Mouse (Mus musculus): ENCODE results near the gene Psmc3ip. TPM values are rescaled to one million over a fixed set of nuclear protein-coding genes. Genes with fewer than 3 reads are reported as not detected.

Psmc3ip gene
- polyA plus RNA-seq, 1 experiment from 2014 or later, result 27.5 TPM

- Histone ChIP-seq H3K4me3 (ENCODE audit: low read depth, low read length) (no peak overlapping the region), H3K9ac (ENCODE audit: low read depth, low read length) (no peak overlapping the region), H3K4me1 (ENCODE audit: control insufficient read depth, insufficient read depth, low read length) (no peaks in the 10 kb centered on the region), H3K4me2 (no peak overlapping the region), H3K36me3 (ENCODE audit: control insufficient read depth, insufficient read depth, low read length) (no peaks in the 10 kb centered on the region; the same call in 1 of the 2 replicates), H3K27me3 (ENCODE audit: control insufficient read depth, insufficient read depth, low read length) (no peaks in the 10 kb centered on the region), H3K9me3 (replicated peaks; ENCODE audit: control insufficient read depth, low read length) (no peaks in the 10 kb centered on the region), H3K27ac (ENCODE audit: low read depth, low read length) (no peak overlapping the region)
- WGBS (ENCODE audit: insufficient replicate concordance), result 58% methylated on average over 5 of the region's 5 CpGs
- ATAC-seq (replicated peaks; ENCODE audit: insufficient number of reproducible peaks, low FRiP score, low TSS enrichment), result no peak
Observed at GRCm38 (mm10) chr11:101110708-101111107, 15.5 kb upstream of the Psmc3ip start.

- Histone ChIP-seq H3K27ac (ENCODE audit: low read depth, low read length) (no peak overlapping the region), H3K9me3 (replicated peaks; ENCODE audit: control insufficient read depth, low read length) (no peaks in the 10 kb centered on the region), H3K27me3 (ENCODE audit: control insufficient read depth, insufficient read depth, low read length) (no peaks in the 10 kb centered on the region), H3K4me1 (ENCODE audit: control insufficient read depth, insufficient read depth, low read length) (no peaks in the 10 kb centered on the region), H3K4me3 (ENCODE audit: low read depth, low read length) (no peak overlapping the region), H3K36me3 (ENCODE audit: control insufficient read depth, insufficient read depth, low read length) (no peaks in the 10 kb centered on the region; the same call in 1 of the 2 replicates), H3K4me2 (no peak overlapping the region), H3K9ac (ENCODE audit: low read depth, low read length) (no peak overlapping the region)
- 89% methylated on average over 4 of the region's 4 CpGs for WGBS (ENCODE audit: insufficient replicate concordance)
- no peak for ATAC-seq (replicated peaks; ENCODE audit: insufficient number of reproducible peaks, low FRiP score, low TSS enrichment)
Observed at GRCm38 (mm10) chr11:101109351-101109750, 14.1 kb upstream of the Psmc3ip start.

GRCm38 (mm10) chr11:101103011-101103410 lies 7.8 kb upstream of the Psmc3ip start:
- Histone ChIP-seq H3K4me1 (ENCODE audit: control insufficient read depth, insufficient read depth, low read length) (no peaks in the 10 kb centered on the region), H3K9me3 (replicated peaks; ENCODE audit: control insufficient read depth, low read length) (no peaks in the 10 kb centered on the region), H3K4me3 (ENCODE audit: low read depth, low read length) (no peak overlapping the region), H3K27ac (ENCODE audit: low read depth, low read length) (no peak overlapping the region), H3K36me3 (ENCODE audit: control insufficient read depth, insufficient read depth, low read length) (peaks cover 19% of the 10 kb centered on the region), H3K4me2 (no peak overlapping the region), H3K27me3 (ENCODE audit: control insufficient read depth, insufficient read depth, low read length) (no peaks in the 10 kb centered on the region), H3K9ac (ENCODE audit: low read depth, low read length) (no peak overlapping the region)
- WGBS (ENCODE audit: insufficient replicate concordance), result 91% methylated on average over 5 of the region's 5 CpGs
- ATAC-seq (replicated peaks; ENCODE audit: insufficient number of reproducible peaks, low FRiP score, low TSS enrichment), result no peak

GRCm38 (mm10) chr11:101098231-101098630 lies 3.0 kb upstream of the Psmc3ip start:
- Histone ChIP-seq H3K36me3 (ENCODE audit: control insufficient read depth, insufficient read depth, low read length) (peaks cover 26% of the 10 kb centered on the region), H3K27me3 (ENCODE audit: control insufficient read depth, insufficient read depth, low read length) (no peaks in the 10 kb centered on the region), H3K4me3 (ENCODE audit: low read depth, low read length) (no peak overlapping the region), H3K4me2 (no peak overlapping the region), H3K27ac (ENCODE audit: low read depth, low read length) (no peak overlapping the region), H3K4me1 (ENCODE audit: control insufficient read depth, insufficient read depth, low read length) (peaks cover 8% of the 10 kb centered on the region; the same call in 1 of the 2 replicates), H3K9ac (ENCODE audit: low read depth, low read length) (no peak overlapping the region), H3K9me3 (replicated peaks; ENCODE audit: control insufficient read depth, low read length) (no peaks in the 10 kb centered on the region)
- ATAC-seq (replicated peaks; ENCODE audit: insufficient number of reproducible peaks, low FRiP score, low TSS enrichment), result no peak
- 92% methylated on average over 8 of the region's 8 CpGs for WGBS (ENCODE audit: insufficient replicate concordance)

DNA sequence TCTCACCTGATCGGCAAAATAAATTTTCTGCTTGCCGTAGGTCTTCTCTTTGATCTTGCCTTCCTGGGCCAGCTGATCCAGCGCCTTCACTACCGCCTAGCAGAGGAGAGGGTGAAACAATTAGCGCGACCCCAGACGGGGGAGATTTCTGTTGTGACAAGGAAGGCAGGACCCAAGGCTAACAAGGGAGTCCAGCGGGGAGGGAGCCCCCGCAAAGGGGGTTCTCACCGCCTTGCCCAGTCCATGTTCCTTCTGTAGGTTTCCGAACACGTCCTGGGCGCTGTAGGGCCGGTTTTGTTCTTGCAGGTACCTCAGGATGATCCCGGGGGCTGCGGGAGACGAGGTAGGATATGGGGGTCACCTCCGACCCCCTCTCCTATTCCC lies 314 bp downstream of the Psmc3ip start:
- peak overlapping the region; percentile 83 for H3K9ac ChIP-seq (ENCODE audit: low read depth, low read length)
- peak overlapping the region; percentile 76 for H3K4me3 ChIP-seq (ENCODE audit: low read depth, low read length)
- H3K27ac ChIP-seq (ENCODE audit: low read depth, low read length), result 0 out of 2 replicates have a peak overlapping the region, but pooled peaks have one; percentile 96
- peaks cover 43% of the 10 kb centered on the region for H3K36me3 ChIP-seq (ENCODE audit: control insufficient read depth, insufficient read depth, low read length)
- H3K9me3 ChIP-seq (replicated peaks; ENCODE audit: control insufficient read depth, low read length), result no peaks in the 10 kb centered on the region
- peaks cover 8% of the 10 kb centered on the region; the same call in 1 of the 2 replicates for H3K4me1 ChIP-seq (ENCODE audit: control insufficient read depth, insufficient read depth, low read length)
- peak overlapping the region; percentile 73 for H3K4me2 ChIP-seq
- ATAC-seq (replicated peaks; ENCODE audit: insufficient number of reproducible peaks, low FRiP score, low TSS enrichment), result 0 out of 2 replicates have a peak, but pooled peaks have one; percentile 10
- H3K27me3 ChIP-seq (ENCODE audit: control insufficient read depth, insufficient read depth, low read length), result no peaks in the 10 kb centered on the region
- under 1% methylated on average over 18 of the region's 18 CpGs for WGBS (ENCODE audit: insufficient replicate concordance)

DNA sequence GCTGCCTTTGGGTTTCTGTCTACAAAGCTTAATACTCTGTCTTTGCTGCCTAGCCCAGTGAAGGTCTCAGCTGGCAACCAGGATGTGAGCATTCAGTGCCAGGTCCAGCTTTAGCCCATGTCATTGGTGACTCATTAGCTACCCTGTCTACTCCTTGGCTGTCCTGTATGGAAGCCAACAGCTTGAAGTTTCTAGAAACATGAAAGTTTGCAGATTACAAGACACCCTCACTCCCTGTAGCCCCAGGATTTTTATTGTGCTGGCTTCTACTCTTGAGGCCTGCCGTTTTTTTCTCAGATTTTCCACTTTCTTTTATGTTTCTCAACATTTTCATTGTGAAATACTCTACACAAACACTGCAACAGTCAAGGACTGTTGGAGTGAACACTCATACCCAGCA lies 5.3 kb downstream of the Psmc3ip start:
- Histone ChIP-seq H3K27me3 (ENCODE audit: control insufficient read depth, insufficient read depth, low read length) (no peaks in the 10 kb centered on the region), H3K4me1 (ENCODE audit: control insufficient read depth, insufficient read depth, low read length) (peaks cover 26% of the 10 kb centered on the region), H3K36me3 (ENCODE audit: control insufficient read depth, insufficient read depth, low read length) (peaks cover 33% of the 10 kb centered on the region), H3K4me3 (ENCODE audit: low read depth, low read length) (no peak overlapping the region), H3K4me2 (no peak overlapping the region), H3K27ac (ENCODE audit: low read depth, low read length) (no peak overlapping the region), H3K9ac (ENCODE audit: low read depth, low read length) (no peak overlapping the region), H3K9me3 (replicated peaks; ENCODE audit: control insufficient read depth, low read length) (no peaks in the 10 kb centered on the region)
- 90% methylated on average over 1 of the region's 1 CpGs for WGBS (ENCODE audit: insufficient replicate concordance)
- ATAC-seq (replicated peaks; ENCODE audit: insufficient number of reproducible peaks, low FRiP score, low TSS enrichment), result no peak

DNA sequence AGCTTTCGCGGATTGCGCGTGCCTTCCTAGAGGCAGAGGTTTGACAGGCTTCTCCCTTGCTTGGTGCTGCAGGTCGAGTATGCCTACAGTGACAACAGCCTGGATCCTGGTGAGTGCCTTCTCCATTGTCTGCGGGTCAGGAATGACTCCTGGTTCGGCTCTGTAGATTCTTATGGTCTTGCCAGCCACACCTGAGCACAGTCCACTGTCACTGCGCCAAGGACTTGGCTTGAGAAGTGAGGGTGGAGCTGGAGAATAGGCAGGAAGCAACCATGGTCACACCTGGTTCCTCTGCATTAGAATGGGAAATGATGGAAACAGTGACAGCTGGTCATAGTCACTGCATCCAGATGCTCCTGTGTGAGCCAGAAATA lies 7.6 kb downstream of the Psmc3ip start:
- peak overlapping the region; percentile 72 for H3K27ac ChIP-seq (ENCODE audit: low read depth, low read length)
- no peak for ATAC-seq (replicated peaks; ENCODE audit: insufficient number of reproducible peaks, low FRiP score, low TSS enrichment)
- H3K9me3 ChIP-seq (replicated peaks; ENCODE audit: control insufficient read depth, low read length), result no peaks in the 10 kb centered on the region
- WGBS (ENCODE audit: insufficient replicate concordance), result 9% methylated on average over 8 of the region's 8 CpGs
- peak overlapping the region; percentile 97 for H3K4me2 ChIP-seq
- peaks cover 33% of the 10 kb centered on the region for H3K36me3 ChIP-seq (ENCODE audit: control insufficient read depth, insufficient read depth, low read length)
- peak overlapping the region; percentile 80 for H3K9ac ChIP-seq (ENCODE audit: low read depth, low read length)
- H3K27me3 ChIP-seq (ENCODE audit: control insufficient read depth, insufficient read depth, low read length), result no peaks in the 10 kb centered on the region
- H3K4me3 ChIP-seq (ENCODE audit: low read depth, low read length), result peak overlapping the region; percentile 66
- H3K4me1 ChIP-seq (ENCODE audit: control insufficient read depth, insufficient read depth, low read length), result peaks cover 25% of the 10 kb centered on the region

DNA sequence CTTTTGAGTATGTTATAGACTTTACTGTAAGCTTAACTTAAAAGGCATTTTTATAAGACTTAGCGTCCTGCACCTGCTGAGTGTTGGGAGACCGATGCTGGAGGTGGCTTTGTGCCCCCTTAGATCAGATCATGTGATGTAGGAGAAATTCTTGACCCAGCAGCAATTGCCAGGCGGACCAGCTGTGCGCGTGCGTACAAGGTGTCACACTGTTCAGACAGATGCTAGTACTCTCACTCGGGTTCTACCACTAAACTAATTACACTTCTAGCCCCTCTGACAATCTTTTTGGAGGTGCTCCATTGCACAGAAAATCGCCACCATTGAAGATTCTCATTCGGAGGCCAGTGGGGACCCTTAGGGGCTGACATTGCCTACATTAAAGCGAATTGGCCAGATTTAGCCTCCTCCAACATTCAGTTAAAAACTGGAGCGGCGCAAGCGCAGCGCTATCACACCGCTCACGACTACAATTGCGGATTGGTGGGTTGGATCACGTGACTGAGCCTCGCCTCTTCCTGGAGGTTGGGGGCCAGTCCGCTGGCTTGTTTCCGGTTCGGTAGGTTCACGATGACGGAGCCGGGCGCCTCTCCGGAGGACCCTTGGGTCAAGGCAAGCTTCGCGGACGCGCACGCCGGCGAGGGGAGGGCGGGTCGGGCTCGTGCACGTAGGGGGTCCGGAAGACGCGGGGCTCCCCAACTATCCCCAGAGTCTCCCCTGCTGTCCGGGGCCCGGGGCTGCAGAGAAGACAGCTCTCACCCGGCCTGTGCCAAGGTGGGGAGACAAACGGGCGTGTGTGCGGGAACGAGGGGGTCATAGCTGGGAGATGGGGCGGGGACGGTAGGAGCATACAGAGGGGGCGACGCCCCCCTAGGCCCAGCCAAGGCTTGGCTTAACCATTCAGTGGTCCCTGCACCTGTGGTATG lies 8.2 kb downstream of the Psmc3ip start, which contains the start of gene Mlx:
Mlx (plus strand) TSS at position 522 of the 926 bp plus-strand sequence.
- Histone ChIP-seq H3K4me1 (ENCODE audit: control insufficient read depth, insufficient read depth, low read length) (peaks cover 25% of the 10 kb centered on the region), H3K27me3 (ENCODE audit: control insufficient read depth, insufficient read depth, low read length) (no peaks in the 10 kb centered on the region), H3K4me2 (peak within 1 kb of the TSS; percentile 97), H3K9ac (ENCODE audit: low read depth, low read length) (peak within 1 kb of the TSS; percentile 80), H3K36me3 (ENCODE audit: control insufficient read depth, insufficient read depth, low read length) (peaks cover 30% of the 10 kb centered on the region), H3K4me3 (ENCODE audit: low read depth, low read length) (peak within 1 kb of the TSS; percentile 66), H3K27ac (ENCODE audit: low read depth, low read length) (peak within 1 kb of the TSS; percentile 72), H3K9me3 (replicated peaks; ENCODE audit: control insufficient read depth, low read length) (no peaks in the 10 kb centered on the region)
- peak; percentile 79 for ATAC-seq (replicated peaks; ENCODE audit: insufficient number of reproducible peaks, low FRiP score, low TSS enrichment)
- 2% methylated on average over 52 of the region's 52 CpGs for WGBS (ENCODE audit: insufficient replicate concordance)

All from heart, embryonic 11.5 days (tissue).